Mouse (Mus musculus) thymus, postnatal 25 days (tissue): ENCODE measurements around the gene Mgat4e.

Experiments
- DNase-seq: peaks from one replicate; pipeline ENCODE4 v3.0.0; 2022

Mgat4e gene

GRCm38 (mm10) chr1:134549632-134550132 is at the start of gene Mgat4e:
TSS of gene Mgat4e (minus strand) at chr1:134549682.
- DNase-seq, result no peak

- DNase-seq, result no peak
Measured at GRCm38 (mm10) chr1:134597339-134598054, 48.0 kb upstream of the Mgat4e start.

GRCm38 (mm10) chr1:134591773-134592172 is 42.3 kb upstream of the Mgat4e start:
- DNase-seq, result no peak

- DNase-seq, result no peak
Measured at GRCm38 (mm10) chr1:134589676-134590075, 40.2 kb upstream of the Mgat4e start.

GRCm38 (mm10) chr1:134583560-134583959 is 34.1 kb upstream of the Mgat4e start:
- DNase-seq, result no peak

GRCm38 (mm10) chr1:134580796-134581195 is 31.3 kb upstream of the Mgat4e start:
- no peak for DNase-seq

GRCm38 (mm10) chr1:134577384-134578120 is 28.1 kb upstream of the Mgat4e start:
- DNase-seq, result no peak

GRCm38 (mm10) chr1:134573932-134574315 is 24.4 kb upstream of the Mgat4e start:
- no peak for DNase-seq

- DNase-seq, result no peak
Measured at GRCm38 (mm10) chr1:134573300-134573931, 23.9 kb upstream of the Mgat4e start.

- DNase-seq, result no peak
Measured at GRCm38 (mm10) chr1:134570631-134571030, 21.1 kb upstream of the Mgat4e start.

GRCm38 (mm10) chr1:134570171-134570570 is 20.7 kb upstream of the Mgat4e start:
- no peak for DNase-seq

GRCm38 (mm10) chr1:134567511-134567910 is 18.0 kb upstream of the Mgat4e start:
- DNase-seq, result no peak

GRCm38 (mm10) chr1:134563726-134564125 is 14.2 kb upstream of the Mgat4e start:
- DNase-seq, result no peak

GRCm38 (mm10) chr1:134562457-134562856 is 13.0 kb upstream of the Mgat4e start:
- no peak for DNase-seq

GRCm38 (mm10) chr1:134561770-134562143 is 12.3 kb upstream of the Mgat4e start:
- DNase-seq, result no peak

GRCm38 (mm10) chr1:134560801-134561769 is 11.6 kb upstream of the Mgat4e start:
- DNase-seq, result peak; percentile 51

- DNase-seq, result no peak
Measured at GRCm38 (mm10) chr1:134560396-134560795, 10.9 kb upstream of the Mgat4e start.

- peak; percentile 96 for DNase-seq
Measured at GRCm38 (mm10) chr1:134559976-134560375, 10.5 kb upstream of the Mgat4e start, which contains the start of gene Kdm5b. TSS of gene Kdm5b (plus strand) at chr1:134560171.

- DNase-seq, result no peak
Measured at GRCm38 (mm10) chr1:134559226-134559625, 9.7 kb upstream of the Mgat4e start.

GRCm38 (mm10) chr1:134558511-134558910 is 9.0 kb upstream of the Mgat4e start:
- DNase-seq, result no peak

- peak; percentile 90 for DNase-seq
Measured at GRCm38 (mm10) chr1:134556671-134557218, 7.3 kb upstream of the Mgat4e start.
